Mouse (Mus musculus) myocyte (in vitro differentiated cells): ENCODE data around the gene Ubac2. TPM values are rescaled to one million over a fixed set of nuclear protein-coding genes. Genes with fewer than 3 reads are reported as not detected.

Experiments
- H3K27me3 ChIP-seq: one replicate; pipeline ENCODE4 v1.6.1; 2011; ENCODE audit not compliant: control insufficient read depth, insufficient read depth, insufficient read length
- H3K36me3 ChIP-seq: one replicate; pipeline ENCODE4 v1.6.1; 2011; ENCODE audit not compliant: control insufficient read depth, insufficient read depth
- H3K4me2 ChIP-seq: one replicate; pipeline ENCODE4 v1.6.1; 2011; ENCODE audit warnings: low read depth, control low read depth
- H3K4me3 ChIP-seq: one replicate; pipeline ENCODE4 v1.5.1; 2011; ENCODE audit warnings: mild to moderate bottlenecking, control low read depth, moderate library complexity
- H3K79me2 ChIP-seq: one replicate; pipeline ENCODE4 v1.6.1; 2011; ENCODE audit not compliant: control insufficient read depth, insufficient read depth
- H3ac ChIP-seq: one replicate; pipeline ENCODE4 v1.6.1; 2011; ENCODE audit not compliant: control insufficient read depth, insufficient read length
- CEBPB ChIP-seq: IDR thresholded peaks from 2 replicates; pipeline ENCODE4 v1.6.1; 2011; ENCODE audit warnings: mild to moderate bottlenecking, moderate library complexity; ENCODE audit not compliant: poor library complexity, insufficient read depth, severe bottlenecking
- E2F4 ChIP-seq: IDR thresholded peaks from one replicate; pipeline ENCODE4 v1.6.1; 2011; ENCODE audit warnings: mild to moderate bottlenecking, control low read depth, moderate library complexity; ENCODE audit not compliant: insufficient read depth
- MAX ChIP-seq: IDR thresholded peaks from one replicate; pipeline ENCODE4 v1.6.1; 2011; ENCODE audit warnings: low read depth, mild to moderate bottlenecking, control low read depth
- MYOD1 ChIP-seq, 3 experiments: IDR thresholded peaks; one replicate each; pipeline ENCODE4 v1.6.1; 2011; ENCODE audit warnings: control low read depth in 2 of 3, low read depth in 2 of 3, mild to moderate bottlenecking in 2 of 3, moderate library complexity in 1 of 3; ENCODE audit not compliant: insufficient read length in 2 of 3, control insufficient read depth in 1 of 3
- MYOG ChIP-seq, 3 experiments: IDR thresholded peaks; one replicate each; pipeline ENCODE4 v1.6.1; 2011; ENCODE audit warnings: control low read depth in 2 of 3, low read depth in 2 of 3, mild to moderate bottlenecking in 2 of 3; ENCODE audit not compliant: insufficient read length in 2 of 3, control insufficient read depth in 1 of 3, insufficient read depth in 1 of 3
- POLR2A ChIP-seq: IDR thresholded peaks from one replicate; pipeline ENCODE4 v1.6.1; 2011; ENCODE audit warnings: low read depth, mild to moderate bottlenecking, control low read depth, moderate library complexity; ENCODE audit not compliant: insufficient read length
- POLR2AphosphoS2 ChIP-seq: IDR thresholded peaks from one replicate; pipeline ENCODE4 v1.6.1; 2011; ENCODE audit warnings: low read depth, control low read depth; ENCODE audit not compliant: insufficient read length
- REST ChIP-seq: IDR thresholded peaks from one replicate; pipeline ENCODE4 v1.6.1; 2011; ENCODE audit warnings: mild to moderate bottlenecking, control low read depth, moderate library complexity; ENCODE audit not compliant: insufficient read depth, insufficient read length
- SRF ChIP-seq: IDR thresholded peaks from one replicate; pipeline ENCODE4 v1.6.1; 2011; ENCODE audit warnings: low read depth; ENCODE audit not compliant: control insufficient read depth, insufficient read length
- TCF12 ChIP-seq: IDR thresholded peaks from one replicate; pipeline ENCODE4 v1.6.1; 2011; ENCODE audit warnings: mild to moderate bottlenecking, control low read depth; ENCODE audit not compliant: poor library complexity, insufficient read depth, severe bottlenecking
- TCF3 ChIP-seq: IDR thresholded peaks from one replicate; pipeline ENCODE4 v1.6.1; 2011; ENCODE audit warnings: low read depth, control low read depth; ENCODE audit not compliant: insufficient read length
- USF1 ChIP-seq: IDR thresholded peaks from one replicate; pipeline ENCODE4 v1.6.1; 2011; ENCODE audit warnings: low read depth, mild to moderate bottlenecking, control low read depth, moderate library complexity
- polyA plus RNA-seq: library from polyadenylated mRNA; unstranded; fragments of >200 nt; fragmentation: generic; extraction: Trizol; gene quantifications from one replicate; pipeline ENCODE4 v1.2.1, GENCODE M21; 2012; ENCODE audit warnings: missing spikeins

Gene Ubac2
- polyA plus RNA-seq, 1 experiment, result 33.1 TPM

DNA sequence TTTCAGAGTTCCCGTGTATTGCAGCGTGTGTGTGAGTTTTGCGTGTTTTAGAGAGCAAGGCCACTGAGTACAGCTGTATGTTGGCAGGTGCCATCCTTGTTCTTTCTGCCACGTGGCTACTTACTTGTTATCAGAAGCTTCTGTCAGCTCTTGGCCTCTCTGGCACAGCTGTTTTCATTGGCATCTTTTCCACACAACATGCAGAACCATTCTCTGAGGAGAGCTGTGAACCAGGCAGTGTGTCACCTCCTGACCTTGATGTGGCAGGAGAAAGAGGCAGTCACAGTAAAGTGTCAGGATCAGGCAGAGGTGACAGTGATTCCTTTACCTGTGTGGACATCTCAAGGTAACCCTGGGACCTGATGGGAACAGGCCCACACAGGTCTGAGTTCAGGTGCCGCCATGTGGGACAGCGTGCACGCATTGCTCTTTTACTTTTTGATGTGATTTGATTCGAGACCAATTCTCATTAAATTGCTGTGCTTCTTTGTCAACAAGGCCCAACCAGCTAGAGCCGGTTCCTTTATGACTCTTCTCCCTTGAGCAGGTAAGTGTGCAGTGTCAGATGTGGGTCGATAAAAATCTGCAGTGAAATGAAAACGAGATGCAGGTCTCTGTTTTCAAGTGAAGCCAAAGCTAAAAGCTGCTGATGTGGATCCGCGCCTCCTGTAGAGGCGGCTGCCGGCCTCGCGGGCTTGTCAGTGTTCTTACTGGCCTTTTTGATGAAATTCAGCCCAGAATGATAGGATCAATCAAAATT is 122.1 kb downstream of the Ubac2 start:
- TF ChIP-seq MAX (no peak), USF1 (no peak), MYOG (IDR thresholded peaks at IDR 0.05; ENCODE audit: control insufficient read depth in 1 of 3, insufficient read depth in 1 of 3, insufficient read length in 2 of 3, low read depth in 2 of 3) (no peak), TCF12 (no peak), CEBPB (no peak), REST (no peak), TCF3 (no peak), POLR2AphosphoS2 (no peak), E2F4 (no peak)
- Histone ChIP-seq H3K4me2 (no peak overlapping the region), H3ac (no peak overlapping the region), H3K79me2 (no peaks in the 10 kb centered on the region), H3K27me3 (no peaks in the 10 kb centered on the region), H3K4me3 (no peak overlapping the region), H3K36me3 (peaks cover 8% of the 10 kb centered on the region)

DNA sequence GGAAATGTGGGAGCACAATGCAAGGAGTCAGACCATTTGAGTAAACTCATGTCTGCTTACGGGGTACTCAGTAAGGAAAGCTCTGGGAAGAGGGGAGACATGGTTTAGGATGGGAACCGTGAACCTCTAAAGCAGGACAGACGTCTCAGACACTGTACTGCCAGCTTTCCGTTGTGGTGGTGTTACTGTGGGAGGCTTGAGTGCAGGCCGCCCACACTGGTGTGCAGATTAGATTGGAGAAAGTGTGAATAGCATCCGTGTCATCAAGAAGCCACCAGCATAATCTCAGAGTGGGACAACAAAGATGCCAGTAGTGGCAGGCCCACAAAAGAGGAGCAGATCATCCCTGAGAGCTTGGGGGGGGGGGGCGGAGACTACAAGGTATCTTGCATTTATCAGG is 123.8 kb downstream of the Ubac2 start:
- Histone ChIP-seq H3K79me2 (no peaks in the 10 kb centered on the region), H3K4me2 (no peak overlapping the region), H3K27me3 (no peaks in the 10 kb centered on the region), H3K36me3 (no peaks in the 10 kb centered on the region), H3K4me3 (no peak overlapping the region), H3ac (no peak overlapping the region)
- no peak for TF ChIP-seq MYOG (IDR thresholded peaks at IDR 0.05; ENCODE audit: control insufficient read depth in 1 of 3, insufficient read depth in 1 of 3, insufficient read length in 2 of 3, low read depth in 2 of 3)
- no peak for TF ChIP-seq POLR2AphosphoS2
- TF ChIP-seq POLR2A, result no peak
- TF ChIP-seq MAX, result no peak
- TF ChIP-seq SRF, result no peak
- no peak for TF ChIP-seq TCF3
- no peak for TF ChIP-seq TCF12
- no peak for TF ChIP-seq E2F4

DNA sequence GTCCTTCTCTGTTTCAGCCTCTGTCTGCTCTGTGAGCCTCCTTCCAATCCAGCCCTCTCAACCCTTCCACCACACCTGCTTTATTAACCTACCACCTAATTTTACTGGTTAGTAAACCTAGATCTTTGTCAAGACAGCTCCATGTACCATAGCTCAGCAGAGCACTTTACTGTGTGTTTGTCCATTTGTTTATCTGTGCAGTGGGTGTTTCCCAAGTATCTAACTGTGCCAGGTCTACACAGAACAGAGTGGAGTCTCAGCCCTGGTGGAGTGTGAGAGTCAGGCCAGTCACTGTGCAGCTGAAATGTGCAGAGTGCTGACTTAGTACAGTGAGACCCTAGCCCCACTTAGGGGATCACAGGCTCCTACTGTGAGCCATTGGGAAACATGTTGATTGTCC is 125.4 kb downstream of the Ubac2 start:
- Histone ChIP-seq H3K4me2 (no peak overlapping the region), H3K79me2 (no peaks in the 10 kb centered on the region), H3ac (no peak overlapping the region), H3K27me3 (no peaks in the 10 kb centered on the region), H3K4me3 (no peak overlapping the region), H3K36me3 (no peaks in the 10 kb centered on the region)
- TF ChIP-seq USF1, result no peak

DNA sequence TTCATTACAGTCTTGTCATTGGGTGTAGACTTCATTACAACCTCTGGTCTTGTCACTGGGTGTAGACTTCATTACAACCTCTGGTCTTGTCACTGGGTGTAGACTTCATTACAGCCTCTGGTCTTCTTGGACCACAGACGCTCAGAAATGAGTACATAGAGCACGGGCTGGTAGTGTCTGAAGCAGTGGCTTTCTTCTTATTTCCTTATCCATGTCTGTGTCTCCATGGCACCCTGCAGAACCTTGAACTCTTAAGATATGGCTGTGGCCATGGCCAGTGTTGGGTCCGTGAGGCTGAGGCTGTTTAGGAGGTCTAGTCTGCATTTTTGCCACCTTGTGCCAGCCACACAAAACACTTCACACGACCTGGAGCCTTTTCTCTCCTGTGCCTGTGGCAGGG is 129.8 kb downstream of the Ubac2 start:
- TF ChIP-seq MYOG (IDR thresholded peaks at IDR 0.05; ENCODE audit: control insufficient read depth in 1 of 3, insufficient read depth in 1 of 3, insufficient read length in 2 of 3, low read depth in 2 of 3) (no peak), POLR2A (no peak), SRF (no peak), E2F4 (no peak), TCF3 (no peak), REST (no peak), MYOD1 (IDR thresholded peaks at IDR 0.05; ENCODE audit: control insufficient read depth in 1 of 3, insufficient read length in 2 of 3, low read depth in 2 of 3) (no peak), MAX (no peak), TCF12 (no peak), POLR2AphosphoS2 (no peak), USF1 (no peak), CEBPB (no peak)
- Histone ChIP-seq H3K27me3 (no peaks in the 10 kb centered on the region), H3K4me3 (no peak overlapping the region), H3K4me2 (no peak overlapping the region), H3K36me3 (no peaks in the 10 kb centered on the region), H3K79me2 (no peaks in the 10 kb centered on the region), H3ac (no peak overlapping the region)

DNA sequence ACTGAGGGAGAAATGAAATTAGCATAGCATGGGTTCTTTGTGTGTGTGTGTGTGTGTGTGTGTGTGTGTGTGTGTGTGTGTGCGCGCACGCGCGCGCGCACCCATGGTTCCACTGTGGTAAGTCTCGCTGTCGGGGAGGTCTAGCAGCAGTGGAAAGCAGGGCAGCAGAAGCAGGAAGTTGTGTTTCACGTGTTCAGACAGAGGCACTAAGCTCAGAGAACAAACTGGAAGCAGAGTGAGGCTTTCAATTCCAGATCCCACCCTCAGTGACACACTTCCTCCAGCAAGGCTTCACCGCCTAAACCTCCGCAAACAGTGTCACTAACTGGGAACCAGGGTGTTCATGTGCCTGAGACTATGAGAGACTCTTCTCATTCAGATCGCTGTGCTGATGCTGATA is 131.1 kb downstream of the Ubac2 start:
- no peak for TF ChIP-seq SRF
- no peak for TF ChIP-seq E2F4
- TF ChIP-seq MYOD1 (IDR thresholded peaks at IDR 0.05; ENCODE audit: control insufficient read depth in 1 of 3, insufficient read length in 2 of 3, low read depth in 2 of 3), result no peak
- no peak for TF ChIP-seq USF1
- no peak for TF ChIP-seq REST
- no peak for TF ChIP-seq MYOG (IDR thresholded peaks at IDR 0.05; ENCODE audit: control insufficient read depth in 1 of 3, insufficient read depth in 1 of 3, insufficient read length in 2 of 3, low read depth in 2 of 3)
- no peak for TF ChIP-seq POLR2A
- no peak for TF ChIP-seq MAX
- TF ChIP-seq POLR2AphosphoS2, result no peak
- no peak for TF ChIP-seq TCF12
- no peak for TF ChIP-seq TCF3
- TF ChIP-seq CEBPB, result no peak
- Histone ChIP-seq H3K27me3 (no peaks in the 10 kb centered on the region), H3K79me2 (no peaks in the 10 kb centered on the region), H3K4me2 (no peak overlapping the region), H3ac (no peak overlapping the region), H3K4me3 (no peak overlapping the region), H3K36me3 (no peaks in the 10 kb centered on the region)
